Mouse (Mus musculus) ES-Bruce4 (cell line): ENCODE data around the gene Sv2a. TPM values are rescaled to one million over a fixed set of nuclear protein-coding genes. Genes with fewer than 3 reads are reported as not detected.
"Not testable (repeated sequence)": the region's sequence is repeated elsewhere in the genome, so short reads cannot be mapped to it uniquely, and the experiment has no call there.

ENCODE experiments used
- H3K27ac ChIP-seq: 2 replicates; pipeline ENCODE4 v1.5.1; 2012; ENCODE audit warnings: low read length, inconsistent platforms; ENCODE audit not compliant: insufficient read depth
- H3K27me3 ChIP-seq: 2 replicates; pipeline ENCODE4 v1.6.1; 2012; ENCODE audit warnings: mild to moderate bottlenecking, low read length, inconsistent platforms; ENCODE audit not compliant: control insufficient read depth, poor library complexity, insufficient read depth, severe bottlenecking
- H3K36me3 ChIP-seq: 2 replicates; pipeline ENCODE4 v1.6.1; 2012; ENCODE audit warnings: inconsistent platforms, mild to moderate bottlenecking, low read length, moderate library complexity; ENCODE audit not compliant: control insufficient read depth, poor library complexity, insufficient read depth, severe bottlenecking
- H3K4me1 ChIP-seq: one replicate; pipeline ENCODE4 v1.8.1; 2011; ENCODE audit warnings: low read length; ENCODE audit not compliant: control insufficient read depth, insufficient read depth
- H3K4me3 ChIP-seq: 2 replicates; pipeline ENCODE4 v1.5.1; 2011; ENCODE audit warnings: low read depth, mild to moderate bottlenecking, low read length
- H3K9ac ChIP-seq: 2 replicates; pipeline ENCODE4 v1.6.1; 2012; ENCODE audit warnings: low read depth, mild to moderate bottlenecking, inconsistent platforms; ENCODE audit not compliant: poor library complexity, severe bottlenecking
- H3K9me3 ChIP-seq: replicated peaks from 2 replicates; pipeline ENCODE4 v1.6.1; 2012; ENCODE audit warnings: mild to moderate bottlenecking, low read length, inconsistent platforms; ENCODE audit not compliant: control insufficient read depth, poor library complexity, insufficient read depth, severe bottlenecking
- CTCF ChIP-seq: IDR thresholded peaks from one replicate; pipeline ENCODE4 v1.8.1; 2011; ENCODE audit warnings: low read depth, low read length
- EP300 ChIP-seq: IDR thresholded peaks from 2 replicates; pipeline ENCODE4 v1.6.1; 2011; ENCODE audit warnings: low read depth, low read length; ENCODE audit not compliant: insufficient read depth
- POLR2A ChIP-seq: IDR thresholded peaks from one replicate; pipeline ENCODE4 v1.8.1; 2011; ENCODE audit warnings: low read length; ENCODE audit not compliant: insufficient read depth
- polyA plus RNA-seq: library from polyadenylated mRNA; stranded (reverse); fragments of >200 nt; gene quantifications from 2 replicates; pipeline ENCODE4 v1.2.4, GENCODE M21; 2011; ENCODE audit warnings: low read depth; ENCODE audit not compliant: missing spikeins, insufficient read depth, insufficient read length

Gene Sv2a
- polyA plus RNA-seq, 1 experiment, result 4.9 TPM

GRCm38 (mm10) chr3:96195616-96196313 lies 14.8 kb downstream of the Sv2a start:
- peaks cover 1% of the 10 kb centered on the region for H3K4me1 ChIP-seq
- no peaks in the 10 kb centered on the region for H3K36me3 ChIP-seq
- no peak overlapping the region for H3K4me3 ChIP-seq
- no peaks in the 10 kb centered on the region for H3K9me3 ChIP-seq
- peak; percentile 21 for TF ChIP-seq CTCF
- TF ChIP-seq POLR2A, result no peak
- peak overlapping the region; percentile 47 for H3K27ac ChIP-seq
- H3K9ac ChIP-seq, result peak overlapping the region; percentile 61
- no peaks in the 10 kb centered on the region for H3K27me3 ChIP-seq

GRCm38 (mm10) chr3:96196437-96197128 lies 15.6 kb downstream of the Sv2a start:
- Histone ChIP-seq H3K4me3 (peak overlapping the region; percentile 85), H3K36me3 (no peaks in the 10 kb centered on the region), H3K9me3 (no peaks in the 10 kb centered on the region), H3K27me3 (no peaks in the 10 kb centered on the region), H3K9ac (peak overlapping the region; percentile 61), H3K27ac (peak overlapping the region; percentile 47), H3K4me1 (peaks cover 1% of the 10 kb centered on the region)
- no peak for TF ChIP-seq CTCF
- no peak for TF ChIP-seq EP300
- no peak for TF ChIP-seq POLR2A

GRCm38 (mm10) chr3:96197129-96197749 lies 16.3 kb downstream of the Sv2a start:
- Histone ChIP-seq H3K27me3 (no peaks in the 10 kb centered on the region), H3K4me3 (peak overlapping the region; percentile 85), H3K9ac (peak overlapping the region; percentile 61), H3K9me3 (no peaks in the 10 kb centered on the region), H3K27ac (peak overlapping the region; percentile 47), H3K4me1 (peaks cover 1% of the 10 kb centered on the region), H3K36me3 (no peaks in the 10 kb centered on the region)
- no peak for TF ChIP-seq CTCF
- peak; percentile 41; the same call in 1 of the 2 replicates for TF ChIP-seq EP300
- peak; percentile 94 for TF ChIP-seq POLR2A

- peaks cover 1% of the 10 kb centered on the region for H3K4me1 ChIP-seq
- peak overlapping the region; percentile 85 for H3K9ac ChIP-seq
- no peaks in the 10 kb centered on the region for H3K27me3 ChIP-seq
- no peaks in the 10 kb centered on the region for H3K9me3 ChIP-seq
- H3K27ac ChIP-seq, result peak overlapping the region; percentile 79
- TF ChIP-seq EP300 (no peak), CTCF (no peak), POLR2A (no peak)
- peak overlapping the region; percentile 84 for H3K4me3 ChIP-seq
- no peaks in the 10 kb centered on the region for H3K36me3 ChIP-seq
Measured at GRCm38 (mm10) chr3:96198181-96198580, 17.2 kb downstream of the Sv2a start.

GRCm38 (mm10) chr3:96198601-96199251 lies 17.8 kb downstream of the Sv2a start:
- not testable (repeated sequence) for H3K9me3 ChIP-seq, H3K4me3 ChIP-seq, H3K27me3 ChIP-seq, H3K27ac ChIP-seq, H3K4me1 ChIP-seq, H3K36me3 ChIP-seq
- 0 out of 2 replicates have a peak overlapping the region, but pooled peaks have one; percentile 7 for H3K9ac ChIP-seq
